Mouse (Mus musculus) megakaryocyte, embryonic 14.5 days (primary cell): ENCODE results near the gene Arhgef19. TPM values are rescaled to one million over a fixed set of nuclear protein-coding genes. Genes with fewer than 3 reads are reported as not detected.

Experiments used
- H3K27me3 ChIP-seq: replicated peaks from 2 replicates; pipeline ENCODE3; 2012; ENCODE audit warnings: inconsistent platforms
- H3K36me3 ChIP-seq: replicated peaks from 2 replicates; pipeline ENCODE3; 2012; ENCODE audit warnings: low read length, inconsistent platforms, mixed read lengths
- H3K4me1 ChIP-seq: 2 replicates; pipeline ENCODE4 v1.6.1; 2012; ENCODE audit warnings: inconsistent platforms
- H3K4me3 ChIP-seq: replicated peaks from 2 replicates; pipeline ENCODE3; 2012; ENCODE audit warnings: moderate library complexity, mild to moderate bottlenecking, inconsistent platforms
- H3K9me3 ChIP-seq: 2 replicates; pipeline ENCODE4 v1.6.1; 2012; ENCODE audit warnings: inconsistent platforms
- FLI1 ChIP-seq: IDR thresholded peaks from 2 replicates; pipeline ENCODE4 v1.6.1; 2012; ENCODE audit warnings: low read length, inconsistent platforms, mixed read lengths
- GATA1 ChIP-seq: IDR thresholded peaks from 3 replicates; pipeline ENCODE4 v1.6.1; 2012; ENCODE audit warnings: mixed read lengths, low read length, inconsistent platforms, borderline replicate concordance
- polyA plus RNA-seq: library from polyadenylated mRNA; stranded (reverse); fragments of >175 nt; gene quantifications from 2 replicates; pipeline ENCODE4 v1.2.3, GENCODE M21; 2012; ENCODE audit warnings: low replicate concordance; ENCODE audit not compliant: insufficient read depth

Arhgef19 gene
- polyA plus RNA-seq, 1 experiment, result not detected

DNA sequence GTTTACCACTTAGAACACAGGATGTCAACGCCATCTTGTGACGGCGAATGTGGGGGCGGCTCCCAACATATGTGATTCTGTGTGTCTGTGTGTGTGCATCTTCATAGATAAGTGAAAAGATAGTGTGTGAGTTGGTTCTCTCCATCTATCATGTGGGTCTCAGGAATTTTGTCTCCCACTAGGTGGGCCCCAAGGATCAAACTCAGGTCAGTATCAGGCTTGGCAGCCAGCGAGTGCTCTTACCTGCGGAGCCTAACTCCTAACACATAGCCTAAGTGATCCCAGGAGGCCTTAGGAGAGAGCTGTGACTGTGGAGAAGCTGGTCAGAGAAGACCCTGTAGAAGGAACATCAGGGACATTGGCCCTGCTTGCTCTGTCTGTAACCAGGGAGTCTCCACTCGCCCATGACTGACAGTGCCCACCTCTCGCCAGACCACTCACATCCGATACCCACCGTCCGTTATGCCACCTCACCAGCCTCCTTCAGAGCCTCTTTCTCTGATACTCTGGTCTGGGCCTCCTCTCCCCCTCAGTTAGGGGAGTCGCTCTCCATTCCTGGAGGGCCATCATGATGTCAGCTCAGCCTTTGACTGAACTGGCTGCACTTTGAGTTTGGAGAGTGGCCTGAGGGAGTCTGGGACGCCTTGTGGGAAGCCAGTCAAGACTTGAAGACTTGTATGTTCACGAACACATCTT lies 28.6 kb upstream of the Arhgef19 start:
- no peaks in the 10 kb centered on the region for H3K27me3 ChIP-seq
- TF ChIP-seq GATA1, result no peak
- TF ChIP-seq FLI1, result no peak
- no peaks in the 10 kb centered on the region for H3K9me3 ChIP-seq
- H3K4me1 ChIP-seq, result peaks cover 22% of the 10 kb centered on the region
- no peaks in the 10 kb centered on the region for H3K36me3 ChIP-seq
- no peak overlapping the region for H3K4me3 ChIP-seq

DNA sequence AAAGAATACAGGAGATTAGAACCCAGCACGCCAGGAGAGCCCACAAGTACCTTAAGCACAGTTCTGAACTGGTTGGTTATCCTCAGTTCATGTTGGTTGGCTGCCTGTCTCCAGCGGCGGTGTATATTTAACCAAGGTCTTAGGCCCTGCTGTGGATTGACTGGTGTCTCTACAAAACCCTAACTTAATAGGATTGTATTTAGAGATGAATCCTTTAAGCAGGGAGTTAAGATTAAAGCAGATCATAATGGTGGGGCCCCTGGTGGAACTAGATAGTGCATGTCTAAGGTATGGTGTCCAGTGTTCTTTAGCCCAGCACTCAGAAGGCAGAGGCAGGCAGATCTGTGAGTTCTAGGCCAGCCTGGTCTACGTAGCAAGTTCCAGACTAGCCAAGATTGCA lies 27.7 kb upstream of the Arhgef19 start:
- Histone ChIP-seq H3K4me3 (no peak overlapping the region), H3K4me1 (peaks cover 22% of the 10 kb centered on the region), H3K9me3 (no peaks in the 10 kb centered on the region), H3K27me3 (no peaks in the 10 kb centered on the region), H3K36me3 (no peaks in the 10 kb centered on the region)
- TF ChIP-seq FLI1 (no peak), GATA1 (no peak)

DNA sequence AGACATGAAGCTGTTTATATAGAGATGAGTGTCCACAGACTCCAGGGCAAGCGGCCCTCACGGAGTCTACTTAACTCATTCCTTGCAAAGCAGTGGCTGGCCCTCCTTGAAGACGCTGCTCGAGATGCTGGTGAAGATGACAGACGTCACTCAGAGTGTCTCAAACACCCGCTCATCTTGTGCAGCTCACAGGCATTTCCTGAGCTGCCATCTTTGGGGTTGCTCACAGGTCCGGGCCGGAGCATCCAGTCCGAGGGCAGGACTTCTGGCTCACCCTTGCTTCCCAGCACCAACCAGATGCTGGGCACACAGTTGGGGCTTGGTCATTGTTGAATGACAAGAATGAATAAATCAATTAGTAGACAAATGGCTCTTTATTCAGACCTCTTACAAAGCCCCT lies 26.4 kb upstream of the Arhgef19 start:
- H3K36me3 ChIP-seq, result peaks cover 3% of the 10 kb centered on the region
- no peaks in the 10 kb centered on the region for H3K9me3 ChIP-seq
- TF ChIP-seq FLI1 (no peak), GATA1 (no peak)
- no peak overlapping the region for H3K4me3 ChIP-seq
- peaks cover 27% of the 10 kb centered on the region for H3K4me1 ChIP-seq
- H3K27me3 ChIP-seq, result no peaks in the 10 kb centered on the region

DNA sequence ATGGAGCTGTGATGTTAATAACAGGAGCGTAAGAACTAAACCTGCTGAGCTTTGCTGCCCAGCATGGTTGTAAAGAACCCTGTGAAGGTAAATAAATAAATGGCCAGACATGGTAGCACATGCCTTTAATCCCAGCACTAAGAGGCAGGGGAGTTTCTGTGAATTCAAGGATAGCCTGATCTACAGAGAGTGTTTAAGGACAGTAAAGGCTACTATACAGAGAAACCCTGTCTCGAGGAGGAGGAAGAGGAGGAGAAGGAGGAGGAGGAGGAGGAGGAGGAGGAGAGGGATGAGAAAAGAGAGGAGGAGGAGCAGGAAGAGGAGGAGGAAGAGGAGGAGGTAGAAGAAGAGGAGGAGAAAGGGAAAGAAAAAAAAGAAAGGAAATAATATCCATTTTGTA lies 26.0 kb upstream of the Arhgef19 start:
- Histone ChIP-seq H3K36me3 (peaks cover 7% of the 10 kb centered on the region), H3K9me3 (no peaks in the 10 kb centered on the region), H3K27me3 (no peaks in the 10 kb centered on the region), H3K4me3 (peak overlapping the region; percentile 90), H3K4me1 (peaks cover 27% of the 10 kb centered on the region)
- TF ChIP-seq GATA1 (no peak), FLI1 (no peak)

DNA sequence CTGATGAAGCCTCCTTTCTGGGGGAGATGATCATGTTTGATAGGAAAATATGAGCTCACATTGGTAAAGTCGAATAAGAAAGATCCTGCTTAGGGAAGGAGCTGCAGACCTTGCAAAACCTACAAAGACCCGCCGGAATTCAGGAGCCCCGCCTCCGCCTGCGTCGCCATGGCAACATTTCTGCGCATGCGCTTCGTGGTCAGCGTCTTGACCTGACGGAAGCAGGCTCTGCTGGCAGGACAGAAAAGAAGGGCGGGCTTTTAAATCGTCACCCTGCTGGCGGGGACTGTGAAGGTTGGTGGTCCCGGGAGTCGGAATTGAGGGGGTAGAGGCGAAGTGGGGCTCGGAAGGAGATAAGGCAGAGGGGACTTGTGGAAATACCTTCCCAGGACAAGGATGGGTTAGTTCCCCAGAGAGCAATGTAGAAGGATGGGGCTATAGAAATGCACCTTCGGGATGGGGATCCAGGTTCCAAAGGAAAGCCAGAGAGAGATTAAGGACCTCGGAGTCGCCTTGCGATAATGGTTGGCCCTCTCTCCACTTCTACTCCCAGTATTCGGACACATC lies 25.4 kb upstream of the Arhgef19 start, which contains the start of gene Rsg1:
TSS of gene Rsg1 (plus strand) at position 187 of the 567 bp plus-strand sequence.
- Histone ChIP-seq H3K27me3 (no peaks in the 10 kb centered on the region), H3K4me3 (peak within 1 kb of the TSS; percentile 90), H3K36me3 (peaks cover 7% of the 10 kb centered on the region), H3K9me3 (no peaks in the 10 kb centered on the region), H3K4me1 (peaks cover 27% of the 10 kb centered on the region)
- TF ChIP-seq GATA1 (no peak), FLI1 (no peak)

DNA sequence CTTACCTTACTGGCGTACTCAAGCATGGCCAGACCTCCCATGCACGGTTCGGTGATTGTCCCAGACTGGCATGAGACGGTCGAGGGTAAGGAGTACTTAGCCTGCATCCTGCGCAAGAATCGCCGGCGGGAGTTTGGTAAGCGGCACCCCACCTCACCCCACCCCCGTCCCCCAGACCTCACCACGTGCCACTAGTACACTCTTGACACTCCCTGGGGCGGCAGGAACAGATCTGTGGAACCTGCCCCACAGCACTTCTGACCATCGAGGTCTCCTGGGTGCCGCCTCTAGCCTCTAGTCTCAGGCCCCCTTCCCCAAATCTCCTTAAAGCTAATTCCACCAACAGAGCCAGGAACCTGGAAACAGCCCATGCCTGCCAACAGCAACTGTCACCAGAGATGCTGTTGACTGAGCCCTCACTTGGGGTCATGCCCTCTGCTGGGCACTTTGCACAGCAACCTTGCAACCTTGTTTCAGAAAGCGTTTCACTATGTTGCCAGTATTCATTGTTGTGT lies 24.9 kb upstream of the Arhgef19 start:
- Histone ChIP-seq H3K9me3 (no peaks in the 10 kb centered on the region), H3K4me1 (peaks cover 27% of the 10 kb centered on the region), H3K27me3 (no peaks in the 10 kb centered on the region), H3K36me3 (peaks cover 7% of the 10 kb centered on the region), H3K4me3 (peak overlapping the region; percentile 90)
- TF ChIP-seq FLI1 (no peak), GATA1 (no peak)

DNA sequence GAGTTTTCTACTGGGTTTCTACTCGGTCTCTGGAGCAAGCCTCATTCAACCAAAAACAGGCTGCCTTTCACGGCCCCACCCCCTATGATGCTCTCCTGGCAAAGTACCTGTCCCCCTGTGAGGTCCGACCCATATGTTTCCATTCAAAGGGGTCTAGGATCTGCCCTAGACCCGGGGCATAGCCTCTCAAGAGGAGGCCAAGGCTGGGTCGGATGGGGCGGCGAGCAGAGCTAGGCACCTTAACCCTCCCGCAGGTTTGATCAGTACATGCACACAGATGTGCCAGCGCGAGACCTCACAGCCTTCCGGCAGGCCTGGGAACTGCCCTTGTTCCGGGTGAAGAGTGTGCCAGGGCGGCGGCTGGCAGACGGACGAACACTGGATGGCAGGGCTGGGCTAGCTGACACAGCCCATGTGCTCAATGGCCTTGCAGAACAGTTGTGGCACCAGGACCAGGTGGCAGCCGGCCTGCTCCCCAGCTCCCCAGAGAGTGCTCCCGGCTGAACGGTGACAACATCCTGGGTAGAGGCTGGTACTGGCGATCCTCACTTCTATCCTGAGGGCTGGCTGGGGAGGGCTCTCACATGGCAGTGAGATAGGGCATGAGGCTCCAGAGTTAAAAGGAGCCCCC lies 19.6 kb upstream of the Arhgef19 start:
- no peaks in the 10 kb centered on the region for H3K27me3 ChIP-seq
- no peak overlapping the region for H3K4me3 ChIP-seq
- H3K36me3 ChIP-seq, result peaks cover 14% of the 10 kb centered on the region
- peaks cover 6% of the 10 kb centered on the region for H3K4me1 ChIP-seq
- TF ChIP-seq GATA1 (no peak), FLI1 (no peak)
- H3K9me3 ChIP-seq, result no peaks in the 10 kb centered on the region

DNA sequence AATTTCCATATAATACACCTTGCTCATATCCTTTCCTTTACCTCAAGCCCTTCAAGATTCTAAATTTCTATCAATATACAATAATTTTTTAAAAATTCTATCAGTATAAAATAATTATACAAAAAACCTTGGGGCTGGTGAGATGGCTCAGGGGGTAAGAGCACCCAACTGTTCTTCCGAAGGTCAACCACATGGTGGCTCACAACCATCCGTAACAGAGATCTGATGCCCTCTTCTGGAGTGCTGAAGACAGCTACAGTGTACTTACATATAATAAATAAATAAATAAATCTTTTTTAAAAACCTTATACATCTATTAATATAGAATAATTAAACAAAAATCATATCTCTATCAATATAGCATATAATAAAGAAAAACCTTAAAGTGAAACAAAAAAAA lies 17.5 kb upstream of the Arhgef19 start:
- TF ChIP-seq FLI1 (no peak), GATA1 (no peak)
- peaks cover 14% of the 10 kb centered on the region for H3K36me3 ChIP-seq
- peaks cover 6% of the 10 kb centered on the region for H3K27me3 ChIP-seq
- H3K4me1 ChIP-seq, result peaks cover 2% of the 10 kb centered on the region; the same call in 1 of the 2 replicates
- no peak overlapping the region for H3K4me3 ChIP-seq
- no peaks in the 10 kb centered on the region for H3K9me3 ChIP-seq

DNA sequence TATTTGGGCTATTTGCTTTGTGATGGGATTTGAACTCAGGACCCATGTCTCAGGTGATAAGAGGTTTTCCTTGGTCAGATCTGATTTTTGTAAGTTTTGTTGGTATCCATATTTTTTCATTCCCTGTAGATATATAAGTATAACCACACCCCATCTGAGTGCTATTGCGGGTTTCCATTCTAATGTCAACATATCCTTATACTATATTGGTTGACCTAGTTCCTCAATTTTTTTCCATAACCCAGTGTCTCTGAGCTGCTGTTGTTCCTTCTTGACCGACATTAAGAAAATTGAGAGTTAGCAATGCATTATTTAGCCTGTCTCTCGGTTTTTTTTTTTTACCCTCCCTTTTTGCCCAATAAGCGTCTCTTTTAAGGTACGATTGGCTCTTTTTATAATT lies 16.5 kb upstream of the Arhgef19 start:
- Histone ChIP-seq H3K27me3 (peaks cover 8% of the 10 kb centered on the region), H3K4me3 (no peak overlapping the region), H3K4me1 (no peaks in the 10 kb centered on the region), H3K36me3 (peaks cover 12% of the 10 kb centered on the region), H3K9me3 (no peaks in the 10 kb centered on the region)
- no peak for TF ChIP-seq GATA1
- TF ChIP-seq FLI1, result no peak

DNA sequence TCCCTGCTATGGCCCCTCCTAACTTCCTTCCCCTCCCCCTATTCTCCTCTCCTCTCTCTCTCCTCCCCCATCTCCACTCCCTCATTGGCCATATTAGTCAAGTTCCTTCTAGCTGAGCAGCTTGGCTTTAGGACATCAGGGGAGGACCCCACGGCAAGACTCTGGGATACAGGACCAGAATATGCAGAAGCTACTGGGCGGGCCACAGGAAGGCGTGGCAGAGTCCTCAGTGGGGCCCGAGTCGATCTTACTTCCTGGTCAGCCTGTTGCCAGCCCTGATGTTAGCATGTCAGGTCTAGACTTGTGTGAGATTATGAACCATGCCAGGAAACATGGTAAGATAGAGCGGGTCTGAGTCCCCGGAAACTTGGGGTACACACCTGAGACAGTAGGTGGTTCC lies 10.6 kb upstream of the Arhgef19 start:
- H3K36me3 ChIP-seq, result no peaks in the 10 kb centered on the region
- H3K27me3 ChIP-seq, result peaks cover 49% of the 10 kb centered on the region
- H3K4me1 ChIP-seq, result peaks cover 5% of the 10 kb centered on the region; the same call in 1 of the 2 replicates
- H3K9me3 ChIP-seq, result peaks cover 8% of the 10 kb centered on the region
- H3K4me3 ChIP-seq, result no peak overlapping the region
- TF ChIP-seq GATA1 (no peak), FLI1 (no peak)
